Mouse (Mus musculus) lung, postnatal 14 days (tissue): Measurements from ENCODE around the gene Ssxb6.
"Not testable (repeated sequence)": the region's sequence is repeated elsewhere in the genome, so short reads cannot be mapped to it uniquely, and the experiment has no call there.

Experiments used
- DNase-seq: peaks from one replicate; pipeline ENCODE4 v3.0.0; 2021

Ssxb6 gene

GRCm38 (mm10) chrX:8548155-8548554 is at the start of gene Ssxb6:
TSS of gene Ssxb6 (minus strand) at chrX:8548255.
- DNase-seq: not testable (repeated sequence)

GRCm38 (mm10) chrX:8591716-8592115 is 43.7 kb upstream of the Ssxb6 start, which contains the start of gene Ssxb3:
TSS of gene Ssxb3 (minus strand) at chrX:8591816.
- not testable (repeated sequence) for DNase-seq

GRCm38 (mm10) chrX:8524854-8525253 is 23.2 kb downstream of the Ssxb6 start, which contains the start of gene Gm14459:
TSS of gene Gm14459 (minus strand) at chrX:8524954.
- no peak for DNase-seq
